16 mouse cellular contexts compared by ENCODE assay signal in genomic region chr7:64179310-64179709, GRCm38 (mm10). TPM values are rescaled to one million over a fixed set of nuclear protein-coding genes. Genes with fewer than 3 reads are reported as not detected.
DNase-seq lines count a peak whose midpoint lies in the region; ATAC-seq and TF ChIP-seq lines count a peak whose summit lies in the region.
"Had no signal": no experiment of that assay in that cellular context is flagged by ENCODE, and none has a peak within 500 bp of the region (broad histone marks: within the 10 kb centered on the region; RNA-seq: fewer than 3 reads in every experiment).

No protein-coding gene starts in this region.

- H3K4me2 ChIP-seq in lung, postnatal 0 days (replicated peaks; ENCODE audit: low read depth, low read length), result no peak overlapping the region
- H3K4me2 ChIP-seq: embryonic facial prominence, embryonic 15.5 days; heart, embryonic 15.5 days; limb, embryonic 15.5 days; neural tube, embryonic 15.5 days had no signal

- WGBS in lung, postnatal 0 days, result 70% methylated on average over 4 of the region's 4 CpGs

- TF ChIP-seq CTCF in lung, postnatal 0 days (IDR thresholded peaks at IDR 0.05), result peak; percentile 59

- H3K4me3 ChIP-seq in lung, postnatal 0 days (ENCODE audit: low read depth, low read length), result no peak overlapping the region
- H3K4me3 ChIP-seq: embryonic facial prominence, embryonic 15.5 days; heart, embryonic 15.5 days; limb, embryonic 15.5 days; neural tube, embryonic 15.5 days had no signal

- H3K9ac ChIP-seq in lung, postnatal 0 days (replicated peaks; ENCODE audit: low read depth), result no peak overlapping the region
- H3K9ac ChIP-seq: embryonic facial prominence, embryonic 15.5 days; heart, embryonic 15.5 days; limb, embryonic 15.5 days; neural tube, embryonic 15.5 days had no signal

- ATAC-seq in lung, postnatal 0 days, result peak; percentile 84
- ATAC-seq in activated CD4-positive, CD25-positive, alpha-beta regulatory T cell, adult 4 months, result no peak

- peak; percentile 41; the same call in 1 of the 2 replicates for TF ChIP-seq EP300 in lung, postnatal 0 days (IDR thresholded peaks at IDR 0.05)

- no peaks in the 10 kb centered on the region for H3K4me1 ChIP-seq in lung, postnatal 0 days (ENCODE audit: insufficient read depth, low read depth, low read length)
- H3K4me1 ChIP-seq: heart, embryonic 15.5 days; limb, embryonic 15.5 days; neural tube, embryonic 15.5 days had no signal

- H3K36me3 ChIP-seq in lung, postnatal 0 days (ENCODE audit: insufficient read depth, low read length), result no peaks in the 10 kb centered on the region
- H3K36me3 ChIP-seq: embryonic facial prominence, embryonic 15.5 days; heart, embryonic 15.5 days; limb, embryonic 15.5 days; neural tube, embryonic 15.5 days had no signal

- H3K27ac ChIP-seq in lung, postnatal 0 days (ENCODE audit: low read length), result no peak overlapping the region
- H3K27ac ChIP-seq: embryonic facial prominence, embryonic 15.5 days; heart, embryonic 15.5 days; limb, embryonic 15.5 days; neural tube, embryonic 15.5 days had no signal

- no peaks in the 10 kb centered on the region for H3K27me3 ChIP-seq in lung, postnatal 0 days (replicated peaks; ENCODE audit: insufficient read depth, low read length)
- H3K27me3 ChIP-seq: embryonic facial prominence, embryonic 15.5 days; heart, embryonic 15.5 days; limb, embryonic 15.5 days; neural tube, embryonic 15.5 days had no signal

- no peaks in the 10 kb centered on the region for H3K9me3 ChIP-seq in lung, postnatal 0 days (ENCODE audit: low read length)
- H3K9me3 ChIP-seq: embryonic facial prominence, embryonic 15.5 days; heart, embryonic 15.5 days; limb, embryonic 15.5 days; neural tube, embryonic 15.5 days had no signal

- peak; percentile 41 to 46 for DNase-seq in cerebellum, postnatal 10 days
- no peak for DNase-seq in cerebellum, postnatal 4 days (ENCODE audit: low spot score in 2 of 2)
- peak; percentile 40 for DNase-seq in kidney, postnatal 10 days
- DNase-seq in kidney, adult 18-20 months, result no peak
- DNase-seq in brain, adult 2 months (ENCODE audit: low read depth, low spot score), result peak; percentile 41
- DNase-seq in lung, postnatal 0 days (ENCODE audit: low spot score), result peak; percentile 72
- no peak for DNase-seq in right cerebral cortex, postnatal 4 days
- DNase-seq: cerebellum, postnatal 25 days; midbrain, embryonic 14.5 days; right cerebral cortex, postnatal 25 days had no signal

RNA-seq across cellular contexts. Expression of gene Trpm1, which starts 25.7 kb away (rescaled TPM):
- not detected in 2 replicates for polyA plus RNA-seq in lung, postnatal 0 days (2015; fragmentation: Nextera tagmentation; extraction: Ambion mirVana)
- 1 to 10 TPM; 4.6 to 7.4 TPM for polyA plus RNA-seq in activated CD4-positive, CD25-positive, alpha-beta regulatory T cell, adult 4 months (2017; shearing (Covaris generic))
- polyA plus RNA-seq: kidney, embryonic 14.5 days had no signal

Comparison
In these comparisons a context has a peak if more than half of its experiments do, and no peak if none do; other contexts are left out.
1. DNase-seq: peak in cerebellum, postnatal 10 days (2 of 2), kidney, postnatal 10 days (single experiment), brain, adult 2 months (single experiment) and lung, postnatal 0 days (single experiment); none in cerebellum, postnatal 4 days (0 of 2), kidney, adult 18-20 months (single experiment) and right cerebral cortex, postnatal 4 days (single experiment).